Mouse (Mus musculus) G1E (cell line): ENCODE measurements around the gene Samd7.

Experiments
- CTCF ChIP-seq: IDR thresholded peaks from 2 replicates; pipeline ENCODE4 v1.5.1; 2012; ENCODE audit warnings: low read depth, low read length, inconsistent platforms, mixed read lengths
- GATA2 ChIP-seq: IDR thresholded peaks from 2 replicates; pipeline ENCODE4 v1.6.1; 2012; ENCODE audit warnings: low read depth, low read length, inconsistent platforms, borderline replicate concordance
- TAL1 ChIP-seq: conservative IDR thresholded peaks from 2 replicates; pipeline ENCODE4 v1.6.1; 2012; ENCODE audit warnings: low read depth, low read length, inconsistent platforms, mixed read lengths

- TF ChIP-seq CTCF (no peak), TAL1 (no peak), GATA2 (no peak)
These were observed at the start of gene Samd7 for GRCm38 (mm10) chr3:30746006-30746405.
